Comparison of ENCODE assay signal across 25 mouse cellular contexts in genomic region chr2:118319176-118319575, GRCm38 (mm10). TPM values are rescaled to one million over a fixed set of nuclear protein-coding genes. Genes with fewer than 3 reads are reported as not detected.
DNase-seq lines count a peak whose midpoint lies in the region; ATAC-seq and TF ChIP-seq lines count a peak whose summit lies in the region.
"Had no signal": no experiment of that assay in that cellular context is flagged by ENCODE, and none has a peak within 500 bp of the region (broad histone marks: within the 10 kb centered on the region; RNA-seq: fewer than 3 reads in every experiment).

No protein-coding gene starts in this region.

- WGBS in forebrain, embryonic 16.5 days, result 53% methylated on average over 5 of the region's 5 CpGs
- WGBS in forebrain, embryonic 10.5 days, result 75% methylated on average over 5 of the region's 5 CpGs
- 38% methylated on average over 5 of the region's 5 CpGs for WGBS in lung, postnatal 0 days

- H3K36me3 ChIP-seq in forebrain, embryonic 16.5 days (ENCODE audit: control insufficient read depth, insufficient read depth), result no peaks in the 10 kb centered on the region
- H3K36me3 ChIP-seq in forebrain, embryonic 10.5 days (replicated peaks), result no peaks in the 10 kb centered on the region
- H3K36me3 ChIP-seq in lung, postnatal 0 days (ENCODE audit: insufficient read depth, low read length), result no peaks in the 10 kb centered on the region
- H3K36me3 ChIP-seq: embryonic facial prominence, embryonic 13.5 days; forebrain, embryonic 15.5 days; hindbrain, embryonic 13.5 days had no signal

- no peaks in the 10 kb centered on the region for H3K9me3 ChIP-seq in forebrain, embryonic 16.5 days (ENCODE audit: control insufficient read depth, low read length)
- H3K9me3 ChIP-seq in forebrain, embryonic 10.5 days, result no peaks in the 10 kb centered on the region
- H3K9me3 ChIP-seq in lung, postnatal 0 days (ENCODE audit: low read length), result no peaks in the 10 kb centered on the region
- H3K9me3 ChIP-seq: embryonic facial prominence, embryonic 13.5 days; forebrain, embryonic 15.5 days; hindbrain, embryonic 13.5 days had no signal

- ATAC-seq in forebrain, embryonic 16.5 days, result peak; percentile 40; the same call in 1 of the 2 replicates
- ATAC-seq in lung, postnatal 0 days, result peak; percentile 37; the same call in 1 of the 2 replicates
- ATAC-seq: forebrain, embryonic 15.5 days; hindbrain, embryonic 16.5 days; inflammation-experienced regulatory T-cells, adult 6 months; intestine, postnatal 0 days; Patski had no signal

- no peak overlapping the region for H3K4me2 ChIP-seq in forebrain, embryonic 16.5 days (ENCODE audit: low read length)
- no peak overlapping the region for H3K4me2 ChIP-seq in lung, postnatal 0 days (replicated peaks; ENCODE audit: low read depth, low read length)
- H3K4me2 ChIP-seq: embryonic facial prominence, embryonic 13.5 days; forebrain, embryonic 15.5 days; heart, embryonic 11.5 days; hindbrain, embryonic 13.5 days had no signal

- no peaks in the 10 kb centered on the region for H3K27me3 ChIP-seq in forebrain, embryonic 16.5 days (replicated peaks; ENCODE audit: control insufficient read depth, insufficient read depth, low read length)
- H3K27me3 ChIP-seq in forebrain, embryonic 10.5 days (ENCODE audit: poor library complexity, severe bottlenecking), result no peaks in the 10 kb centered on the region
- H3K27me3 ChIP-seq in lung, postnatal 0 days (replicated peaks; ENCODE audit: insufficient read depth, low read length), result no peaks in the 10 kb centered on the region
- H3K27me3 ChIP-seq: embryonic facial prominence, embryonic 13.5 days; forebrain, embryonic 15.5 days; hindbrain, embryonic 13.5 days; Patski had no signal

- H3K4me3 ChIP-seq in forebrain, embryonic 16.5 days (replicated peaks; ENCODE audit: low read length), result no peak overlapping the region
- H3K4me3 ChIP-seq in forebrain, embryonic 10.5 days, result no peak overlapping the region
- H3K4me3 ChIP-seq in lung, postnatal 0 days (ENCODE audit: low read depth, low read length), result no peak overlapping the region
- H3K4me3 ChIP-seq: embryonic facial prominence, embryonic 13.5 days; forebrain, embryonic 15.5 days; gastrocnemius, adult 2 months; hindbrain, embryonic 13.5 days had no signal

- H3K4me1 ChIP-seq in forebrain, embryonic 16.5 days (replicated peaks; ENCODE audit: control insufficient read depth, insufficient read depth, low read length), result peaks cover 8% of the 10 kb centered on the region
- H3K4me1 ChIP-seq in forebrain, embryonic 10.5 days, result peaks cover 28% of the 10 kb centered on the region
- no peaks in the 10 kb centered on the region for H3K4me1 ChIP-seq in lung, postnatal 0 days (ENCODE audit: insufficient read depth, low read depth, low read length)
- H3K4me1 ChIP-seq: embryonic facial prominence, embryonic 13.5 days had no signal

- no peak for DNase-seq in forebrain, embryonic 10.5 days (ENCODE audit: extremely low spot score, low spot score)
- DNase-seq in lung, postnatal 0 days (ENCODE audit: low spot score), result no peak
- no peak for DNase-seq in lung, postnatal 36 days
- DNase-seq in 3T3-L1 (ENCODE audit: low read depth, low spot score) (peak; percentile 92), NIH3T3 (ENCODE audit: low read depth) (peak; percentile 90)
- no peak for DNase-seq in layer of hippocampus, postnatal 14 days (ENCODE audit: low spot score in 2 of 2)
- DNase-seq: adrenal gland, adult 2 months; adrenal gland, postnatal 14 days; cerebellum, adult 11 months; cerebellum, adult 2 months; cerebellum, adult 9-11 months; cerebellum, postnatal 25 days; gastrocnemius, adult 2 months; gastrocnemius, postnatal 14 days had no signal

- no peak overlapping the region for H3K9ac ChIP-seq in forebrain, embryonic 16.5 days (replicated peaks; ENCODE audit: low read depth, low read length)
- no peak overlapping the region for H3K9ac ChIP-seq in lung, postnatal 0 days (replicated peaks; ENCODE audit: low read depth)
- H3K9ac ChIP-seq: embryonic facial prominence, embryonic 13.5 days; forebrain, embryonic 15.5 days; hindbrain, embryonic 13.5 days had no signal

- TF ChIP-seq CTCF in lung, postnatal 0 days (IDR thresholded peaks at IDR 0.05), result no peak

- no peak overlapping the region for H3K27ac ChIP-seq in forebrain, embryonic 16.5 days (ENCODE audit: low read length)
- H3K27ac ChIP-seq in forebrain, embryonic 10.5 days, result no peak overlapping the region
- H3K27ac ChIP-seq in lung, postnatal 0 days (ENCODE audit: low read length), result no peak overlapping the region
- H3K27ac ChIP-seq: embryonic facial prominence, embryonic 13.5 days; forebrain, embryonic 15.5 days; gastrocnemius, adult 2 months; hindbrain, embryonic 13.5 days had no signal

- TF ChIP-seq EP300 in lung, postnatal 0 days (IDR thresholded peaks at IDR 0.05), result no peak

RNA-seq across cellular contexts. Expression of gene Gpr176, which starts 54.0 kb away (rescaled TPM):
- 5.4 and 6.2 TPM in 2 replicates for polyA plus RNA-seq in forebrain, embryonic 16.5 days (2015; fragmentation: Nextera tagmentation; extraction: Ambion mirVana)
- polyA plus RNA-seq in forebrain, embryonic 10.5 days (2016; fragmentation: Nextera tagmentation; extraction: Ambion mirVana), result 0.04 and 0.17 TPM in 2 replicates
- 0.18 and 0.26 TPM in 2 replicates for polyA plus RNA-seq in lung, postnatal 0 days (2015; fragmentation: Nextera tagmentation; extraction: Ambion mirVana)
- total RNA-seq in layer of hippocampus, postnatal 14 days (2021), result 10 to 100 TPM; 14.0 to 14.4 TPM
- total RNA-seq: common myeloid progenitor, adult 5-6 weeks; hematopoietic stem cell, adult 5-6 weeks had no signal
- polyA plus RNA-seq: heart, embryonic 11.5 days had no signal

Comparison
In these comparisons a context has a peak if more than half of its experiments do, and no peak if none do; other contexts are left out.
1. DNase-seq: peak in 3T3-L1 (single experiment) and NIH3T3 (single experiment); none in forebrain, embryonic 10.5 days (single experiment), lung, postnatal 0 days (single experiment), lung, postnatal 36 days (single experiment) and layer of hippocampus, postnatal 14 days (0 of 2).